Mouse (Mus musculus): ENCODE measurements around the gene Etl4.

GRCm38 (mm10) chr2:20547349-20547677 is 637.7 kb downstream of the Etl4 start:
- TF ChIP-seq CTCF (IDR thresholded peaks at IDR 0.05; ENCODE audit: low read depth), result no peak
- no peak for TF ChIP-seq EP300 (IDR thresholded peaks at IDR 0.05; ENCODE audit: low read depth)

Measured in heart, postnatal 0 days (tissue).